Mouse (Mus musculus): ENCODE results near the gene Ren1.

Gene Ren1

DNA sequence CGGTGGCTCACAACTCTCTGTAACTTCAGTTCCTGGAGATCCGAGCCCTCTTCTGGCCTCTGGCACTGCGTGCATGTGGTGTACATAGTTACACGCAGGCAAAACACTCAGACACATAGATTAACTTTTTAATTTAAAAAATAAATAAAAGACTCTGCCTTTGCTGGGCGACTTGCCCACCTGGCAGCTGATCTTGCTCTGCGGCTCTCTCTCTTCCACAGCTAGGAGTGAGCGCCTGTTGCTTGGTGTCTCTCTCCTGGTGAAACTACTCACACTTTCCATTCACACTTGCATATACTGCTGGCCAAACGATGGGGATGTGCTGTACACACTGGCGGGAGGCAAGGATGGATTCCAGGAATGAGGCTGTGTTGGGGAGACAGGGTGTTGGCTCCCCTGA lies 3.8 kb upstream of the Ren1 start:
- DNase-seq: no peak

DNA sequence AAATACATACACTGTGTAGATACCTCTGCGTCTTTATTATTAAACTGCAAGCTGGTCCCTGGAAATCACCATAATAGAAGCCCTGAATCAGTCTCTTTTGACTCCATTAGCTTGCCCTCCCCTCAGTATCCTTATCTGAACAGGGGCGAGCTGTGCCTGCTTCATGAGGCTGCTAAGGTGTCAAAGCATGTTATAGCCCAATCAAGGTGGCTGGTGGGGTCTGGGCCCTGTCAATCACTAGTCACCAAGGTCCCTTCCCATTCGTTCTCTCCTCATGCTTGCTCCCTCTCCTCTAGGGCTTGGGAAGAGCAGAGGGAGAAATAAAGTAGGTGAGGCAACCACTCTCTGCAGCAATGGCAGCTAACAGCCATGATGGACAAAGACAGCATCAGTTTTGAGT lies 3.1 kb upstream of the Ren1 start:
- no peak for DNase-seq

DNA sequence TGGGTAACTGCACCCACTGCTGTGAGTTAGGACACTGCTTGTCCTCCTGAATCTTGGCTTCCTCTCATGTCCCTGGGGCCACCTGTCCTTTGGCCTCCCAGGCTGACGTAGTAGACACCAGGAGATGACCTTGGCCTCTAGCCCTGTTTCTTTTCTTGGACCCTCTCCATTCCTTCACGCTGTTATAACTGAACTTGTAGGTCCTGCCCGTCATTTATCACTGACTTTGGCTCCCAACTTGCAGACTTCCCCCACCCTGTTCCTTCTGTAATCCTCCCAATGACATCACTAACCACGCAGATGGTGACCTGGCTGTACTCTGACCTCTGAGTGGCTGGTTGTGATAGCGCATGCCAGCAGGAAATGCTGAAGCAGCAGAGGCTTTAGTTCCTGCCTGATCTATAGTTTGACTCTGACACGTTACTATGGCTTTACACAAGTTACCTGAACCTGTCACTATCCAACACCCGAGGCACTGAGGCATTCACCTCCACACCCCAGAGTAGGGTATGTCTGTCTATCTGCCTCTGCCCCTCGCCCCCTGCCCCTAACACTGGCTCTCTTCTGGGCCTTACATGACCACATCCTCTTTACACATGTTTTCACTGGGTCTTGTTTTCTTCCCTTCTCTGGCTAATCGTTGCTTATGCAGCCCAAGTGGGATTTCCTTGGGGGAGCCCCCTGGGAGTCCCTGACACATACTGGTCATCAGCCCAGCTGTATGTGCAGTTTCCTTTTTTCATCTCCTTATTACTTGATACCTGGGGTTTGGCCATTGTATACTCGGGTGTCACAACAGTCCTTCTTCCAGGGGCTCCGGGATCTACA lies 2.4 kb upstream of the Ren1 start:
- no peak for DNase-seq

- no peak for DNase-seq
Observed at GRCm38 (mm10) chr1:133351762-133352161, 1.5 kb downstream of the Ren1 start.

DNA sequence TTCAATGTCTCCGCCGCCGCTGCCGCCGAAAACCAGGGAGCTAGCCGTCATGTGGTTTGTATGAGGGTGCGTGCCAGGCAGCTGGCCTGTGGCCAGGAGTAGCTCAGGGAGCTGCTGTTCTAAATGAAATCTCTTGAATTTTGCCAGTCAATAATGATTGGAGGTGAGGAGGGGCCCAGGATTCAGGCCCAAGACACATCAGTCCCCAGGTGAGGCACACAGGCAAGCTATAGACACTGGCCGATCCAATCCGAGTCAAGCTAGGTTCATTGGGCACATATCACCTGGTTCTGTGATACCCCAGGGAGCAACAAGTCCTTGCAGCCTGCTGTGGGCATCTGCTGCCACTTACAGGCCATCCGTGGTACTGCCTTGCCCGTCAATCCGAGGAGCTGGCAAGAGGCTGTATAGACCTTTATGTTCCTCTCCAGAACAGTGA lies 3.1 kb downstream of the Ren1 start:
- DNase-seq: peak; percentile 86

DNA sequence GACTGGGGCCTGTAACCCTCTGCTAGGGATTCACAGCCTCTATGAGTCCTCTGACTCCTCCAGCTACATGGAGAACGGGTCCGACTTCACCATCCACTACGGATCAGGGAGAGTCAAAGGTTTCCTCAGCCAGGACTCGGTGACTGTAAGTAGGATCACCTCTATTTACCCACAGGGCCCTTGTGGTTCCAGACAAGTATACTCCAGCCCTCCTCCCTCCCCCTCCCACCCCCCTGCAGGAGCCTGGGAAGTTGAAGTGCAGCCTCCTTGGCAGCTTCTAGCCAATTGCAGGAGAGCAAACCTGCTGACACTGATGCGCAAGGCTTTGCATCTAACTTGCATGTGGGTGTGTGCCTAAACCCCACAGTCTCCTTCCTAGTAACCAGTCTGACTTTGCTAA lies 5.2 kb downstream of the Ren1 start:
- DNase-seq: no peak

GRCm38 (mm10) chr1:133355912-133356311 lies 5.6 kb downstream of the Ren1 start:
- DNase-seq: no peak

DNA sequence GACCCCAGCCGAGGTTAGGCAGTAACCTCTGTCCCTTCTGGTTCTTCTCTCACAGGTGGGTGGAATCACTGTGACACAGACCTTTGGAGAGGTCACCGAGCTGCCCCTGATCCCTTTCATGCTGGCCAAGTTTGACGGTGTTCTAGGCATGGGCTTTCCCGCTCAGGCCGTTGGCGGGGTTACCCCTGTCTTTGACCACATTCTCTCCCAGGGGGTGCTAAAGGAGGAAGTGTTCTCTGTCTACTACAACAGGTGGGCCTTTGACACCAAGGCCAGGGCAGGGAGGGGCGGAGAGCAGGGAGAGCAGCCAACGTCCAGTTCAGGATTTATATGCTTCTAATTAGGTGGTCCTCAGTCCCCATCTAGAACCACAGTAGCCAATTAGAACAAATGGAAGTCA lies 6.0 kb downstream of the Ren1 start:
- no peak for DNase-seq

DNA sequence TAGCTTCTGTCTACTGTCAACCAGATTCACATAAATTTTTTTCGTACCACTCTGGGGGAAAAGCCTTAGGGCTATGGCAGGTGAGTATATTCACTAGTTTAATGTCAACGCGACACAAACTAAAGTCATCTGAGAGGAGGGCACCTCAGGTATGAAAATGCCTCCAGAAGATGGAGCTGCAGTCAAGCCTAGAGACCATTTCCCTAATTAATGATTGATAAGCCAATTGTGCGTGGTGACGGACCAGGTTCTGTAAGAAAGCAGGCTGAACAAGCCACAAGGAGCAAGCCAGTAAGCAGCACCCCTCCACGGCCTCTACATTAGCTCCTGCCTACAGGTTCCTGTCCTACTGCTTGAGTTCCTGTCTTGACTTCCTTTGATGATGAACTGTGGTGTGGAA lies 10.7 kb downstream of the Ren1 start:
- DNase-seq: no peak

DNA sequence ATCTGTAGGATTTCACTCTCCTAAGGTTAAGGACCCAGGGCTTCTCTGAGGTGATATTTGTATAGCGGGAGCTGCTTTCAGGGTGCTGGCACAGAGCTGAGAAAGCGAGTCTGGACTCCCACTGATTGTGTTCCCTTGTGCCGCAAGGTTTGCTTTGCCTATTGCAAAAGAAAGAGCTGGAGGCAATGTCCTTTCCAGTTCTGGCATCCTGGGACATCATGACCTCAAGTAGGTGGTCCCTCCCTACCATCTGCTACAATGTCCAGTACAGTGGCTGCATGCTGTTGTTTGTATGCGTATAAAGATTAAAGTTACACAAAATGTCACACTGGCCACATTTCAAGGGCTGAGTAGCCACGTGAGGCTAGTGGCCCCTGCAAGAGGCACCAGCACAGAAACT lies 11.8 kb downstream of the Ren1 start:
- no peak for DNase-seq

DNA sequence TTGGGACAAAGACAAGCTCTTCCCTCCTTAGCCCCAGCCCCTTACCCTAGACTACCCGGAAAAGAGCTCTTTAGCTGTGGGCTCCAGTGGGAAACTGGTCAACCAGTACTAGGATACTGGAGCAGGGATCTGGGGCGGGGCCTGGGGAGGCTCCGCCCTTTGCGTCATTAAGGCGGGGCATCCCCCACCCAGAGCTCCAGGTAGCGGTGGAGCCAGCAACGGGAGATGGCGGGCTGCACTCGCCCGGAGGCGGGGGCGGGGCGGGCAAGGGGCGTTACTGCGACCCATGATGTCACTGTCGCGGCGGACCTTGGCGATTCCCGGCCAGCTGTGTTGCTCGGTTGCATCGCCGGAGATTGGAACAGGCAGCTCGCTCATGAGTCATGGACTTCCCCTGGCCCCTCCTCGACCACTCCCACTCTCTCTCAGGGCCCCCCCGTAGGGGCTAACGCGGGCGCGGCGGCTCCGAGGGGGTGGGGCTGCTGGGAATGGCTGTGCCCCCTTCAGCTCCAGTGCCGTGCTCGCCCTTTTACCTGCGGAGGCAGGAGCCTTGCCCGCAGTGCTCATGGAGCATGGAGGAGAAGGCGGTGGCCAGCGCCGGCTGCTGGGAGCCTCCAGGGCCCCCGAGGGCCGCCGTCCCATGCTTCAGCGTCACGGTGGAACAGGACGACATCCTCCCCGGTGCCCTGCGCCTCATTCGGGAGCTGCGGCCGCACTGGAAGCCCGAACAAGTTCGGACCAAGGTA lies 13.1 kb downstream of the Ren1 start, which contains the start of gene Etnk2:
Gene Etnk2 (plus strand): TSS at position 297 of the 746 bp plus-strand sequence.
- peak; percentile 76 for DNase-seq

- no peak for DNase-seq
Observed at GRCm38 (mm10) chr1:133364022-133364630, 13.8 kb downstream of the Ren1 start.

GRCm38 (mm10) chr1:133364890-133365289 lies 14.6 kb downstream of the Ren1 start:
- DNase-seq: no peak

DNA sequence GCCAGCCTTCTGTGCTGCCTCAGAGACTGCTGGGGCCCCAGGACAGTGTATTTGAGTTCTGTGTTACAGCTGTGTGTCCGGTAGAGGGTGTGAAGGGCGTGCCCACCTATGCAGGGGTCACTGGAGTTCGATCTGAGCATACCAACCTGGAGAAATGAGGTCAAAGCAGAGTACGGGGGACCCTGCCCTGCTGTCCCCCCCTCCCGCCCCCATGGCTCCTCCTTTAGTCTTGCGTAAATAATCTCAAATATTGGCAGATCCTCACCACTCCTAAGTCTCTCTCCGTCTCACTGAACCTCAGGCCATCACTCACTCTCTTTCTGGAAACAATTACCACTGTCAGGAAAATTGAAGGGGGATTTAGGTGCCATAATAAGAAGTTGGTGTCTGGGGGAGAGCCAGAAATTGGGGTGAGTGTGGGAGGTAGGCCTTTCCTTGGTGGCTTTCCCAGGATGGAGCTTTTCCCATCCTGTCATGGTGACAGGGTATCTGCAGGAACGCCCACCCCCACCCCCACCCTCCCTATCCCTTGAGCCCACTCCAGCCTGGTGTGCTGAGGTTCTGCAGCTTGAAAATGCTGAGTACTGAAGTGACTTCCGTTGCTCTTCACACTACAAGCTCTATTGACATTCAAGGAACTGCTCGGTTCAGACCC lies 16.8 kb downstream of the Ren1 start:
- DNase-seq: no peak

DNA sequence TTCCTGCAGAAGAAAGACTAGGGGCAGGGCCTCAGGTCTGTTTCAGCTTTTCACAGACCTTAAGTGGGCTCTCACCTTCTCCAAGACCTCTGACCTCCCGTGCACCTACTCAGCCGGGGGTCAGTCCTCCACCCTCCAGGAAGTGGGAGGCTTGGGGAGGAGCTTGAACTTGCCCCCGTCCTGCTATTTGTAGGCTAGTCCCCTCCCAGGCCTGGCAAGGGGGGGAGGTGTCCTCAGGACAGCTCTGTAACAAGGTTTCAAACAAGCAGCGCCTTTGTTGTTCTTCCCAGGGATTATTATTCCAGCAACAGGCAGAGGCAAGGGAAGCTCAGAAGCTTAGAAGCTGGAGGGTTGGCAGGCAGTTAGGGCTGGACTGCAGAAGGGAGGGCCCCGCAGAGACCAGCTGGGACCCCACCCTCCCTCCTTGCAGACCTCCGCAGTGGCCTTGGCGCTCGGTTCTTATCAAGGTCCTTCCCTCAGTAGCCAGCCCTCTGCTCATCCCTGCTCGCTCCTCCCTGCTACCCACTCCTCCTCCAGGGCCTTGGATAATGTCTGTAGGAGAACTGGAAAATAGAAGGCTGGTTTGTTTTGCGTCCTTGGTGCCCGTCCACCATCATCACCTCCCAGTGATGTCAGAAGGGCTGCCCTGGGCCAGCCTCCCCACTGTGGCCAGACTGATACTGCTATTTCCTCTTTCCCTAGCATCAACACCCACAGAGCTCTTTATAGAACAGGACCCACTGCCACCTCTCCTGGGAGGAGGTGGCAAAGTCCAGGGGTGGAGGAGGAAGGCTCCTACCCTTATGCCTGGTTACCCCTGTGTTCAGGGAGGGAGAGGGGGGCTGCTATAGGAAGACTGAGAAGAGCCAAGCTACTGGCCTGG lies 17.5 kb downstream of the Ren1 start:
- DNase-seq: no peak

DNA sequence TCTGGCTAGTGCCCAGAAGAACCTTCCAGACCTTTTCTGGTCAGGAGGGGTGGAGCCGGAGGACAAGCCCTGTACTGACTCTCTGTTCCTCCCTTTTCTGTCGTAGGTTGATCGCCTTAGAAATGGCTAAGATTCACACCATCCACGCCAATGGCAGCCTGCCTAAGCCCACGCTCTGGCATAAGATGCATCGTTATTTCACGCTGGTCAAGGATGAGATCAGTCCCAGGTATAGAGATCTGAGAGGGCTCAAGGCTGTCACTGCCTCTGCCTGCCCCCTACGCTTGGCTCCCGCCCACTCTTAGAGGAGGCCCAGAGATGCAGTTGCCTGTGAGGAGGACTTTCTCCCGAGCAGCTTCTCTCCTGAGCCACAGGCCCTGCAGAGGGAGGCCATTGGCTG lies 18.3 kb downstream of the Ren1 start:
- DNase-seq: no peak

- no peak for DNase-seq
Observed at GRCm38 (mm10) chr1:133370352-133370751, 20.0 kb downstream of the Ren1 start.

GRCm38 (mm10) chr1:133371431-133371830 lies 21.1 kb downstream of the Ren1 start:
- no peak for DNase-seq

DNA sequence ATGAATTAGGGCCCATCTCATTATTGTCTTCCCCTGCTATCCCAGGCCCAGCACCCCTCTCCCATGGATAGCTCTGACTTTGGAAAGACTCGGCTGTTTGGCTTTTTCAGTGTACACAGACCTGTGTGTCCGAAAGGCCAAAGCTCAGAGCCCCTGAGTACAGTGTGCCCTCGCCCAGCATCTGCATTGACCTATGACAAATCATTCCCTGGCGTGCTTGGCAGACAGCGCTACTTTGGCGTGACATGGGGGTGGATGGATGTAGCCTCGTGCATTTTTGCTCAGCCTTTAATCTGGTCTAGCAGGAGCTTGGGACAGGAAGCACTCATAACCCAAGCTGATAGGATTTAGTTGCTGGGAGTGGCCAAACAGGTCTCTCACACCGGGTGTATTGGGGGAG lies 21.8 kb downstream of the Ren1 start:
- DNase-seq: no peak

DNA sequence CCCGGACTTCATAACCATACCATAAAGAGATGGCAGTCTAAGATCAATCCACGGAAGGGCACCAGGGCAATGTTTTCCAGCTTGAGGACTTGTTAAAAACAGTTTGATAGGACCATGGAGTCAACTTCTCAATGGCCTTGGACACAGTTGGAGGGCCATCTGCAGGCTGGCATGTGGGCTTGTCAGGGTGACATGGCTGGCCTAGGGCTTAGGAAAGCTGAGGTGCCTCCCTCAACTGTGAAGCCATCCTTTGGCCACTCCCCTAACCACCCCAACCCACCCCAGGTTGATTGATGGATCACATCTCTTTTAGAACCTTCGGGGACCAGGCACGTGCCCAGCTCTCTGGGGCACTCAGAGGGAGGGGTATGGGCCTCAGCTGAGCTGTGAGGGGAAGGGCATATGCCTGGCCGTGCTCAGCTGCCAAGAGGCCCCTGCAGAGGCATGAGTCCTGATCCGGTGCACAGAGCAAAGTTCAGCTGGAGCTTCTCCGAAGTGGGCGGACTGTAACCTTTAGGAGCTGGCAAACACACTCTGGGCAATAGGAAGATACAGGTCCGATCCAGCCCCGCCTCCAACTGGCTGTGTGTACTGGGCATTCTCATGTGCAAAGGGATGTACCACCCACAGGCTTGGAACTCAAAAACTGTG lies 25.5 kb downstream of the Ren1 start:
- DNase-seq: no peak

- DNase-seq: no peak
Observed at GRCm38 (mm10) chr1:133377547-133377946, 27.2 kb downstream of the Ren1 start.
